ENCODE assay signal across 8 mouse cellular contexts in genomic region chr17:56475584-56476401, GRCm38 (mm10). TPM values are rescaled to one million over a fixed set of nuclear protein-coding genes. Genes with fewer than 3 reads are reported as not detected.
A peak's percentile ranks its signal among the peaks of the same experiment; 100 is the strongest.
DNase-seq lines count a peak whose midpoint lies in the region; ATAC-seq and TF ChIP-seq lines count a peak whose summit lies in the region.

No protein-coding gene starts in this region.

- no peaks in the 10 kb centered on the region for H3K36me3 ChIP-seq in liver, adult 2 months (ENCODE audit: control insufficient read depth, insufficient read depth, low read length)
- no peaks in the 10 kb centered on the region for H3K36me3 ChIP-seq in forebrain, embryonic 13.5 days (ENCODE audit: poor library complexity, severe bottlenecking)
- no peaks in the 10 kb centered on the region for H3K36me3 ChIP-seq in intestine, embryonic 16.5 days (ENCODE audit: control insufficient read depth, insufficient read depth, low read length)
- no peaks in the 10 kb centered on the region for H3K36me3 ChIP-seq in stomach, embryonic 15.5 days

- H3K9ac ChIP-seq in liver, adult 2 months (ENCODE audit: low read depth, low read length) = peak overlapping the region; percentile 39; the same call in 1 of the 2 replicates
- H3K9ac ChIP-seq in forebrain, embryonic 13.5 days = peak overlapping the region; percentile 98
- peak overlapping the region; percentile 84 for H3K9ac ChIP-seq in intestine, embryonic 16.5 days (ENCODE audit: low read depth, low read length)
- peak overlapping the region; percentile 80 for H3K9ac ChIP-seq in stomach, embryonic 15.5 days

- H3K4me2 ChIP-seq in forebrain, embryonic 13.5 days = peak overlapping the region; percentile 99
- peak overlapping the region; percentile 99 for H3K4me2 ChIP-seq in intestine, embryonic 16.5 days (ENCODE audit: low read depth, low read length)
- peak overlapping the region; percentile 98 for H3K4me2 ChIP-seq in stomach, embryonic 15.5 days

- no peak overlapping the region for H3K27ac ChIP-seq in liver, adult 2 months (replicated peaks; ENCODE audit: insufficient read depth, low read depth, low read length)
- H3K27ac ChIP-seq in bone marrow, adult 2 months (ENCODE audit: control insufficient read depth, insufficient read depth, low read depth, low read length, poor library complexity) = no peak overlapping the region
- H3K27ac ChIP-seq in forebrain, embryonic 13.5 days = peak overlapping the region; percentile 97
- peak overlapping the region; percentile 49 for H3K27ac ChIP-seq in intestine, embryonic 16.5 days (ENCODE audit: low read length)
- H3K27ac ChIP-seq in stomach, embryonic 15.5 days = peak overlapping the region; percentile 78

- peaks cover 24% of the 10 kb centered on the region; the same call in 1 of the 2 replicates for H3K27me3 ChIP-seq in liver, adult 2 months (ENCODE audit: control insufficient read depth, insufficient read depth, low read length)
- no peaks in the 10 kb centered on the region for H3K27me3 ChIP-seq in forebrain, embryonic 13.5 days
- peaks cover 33% of the 10 kb centered on the region for H3K27me3 ChIP-seq in intestine, embryonic 16.5 days (replicated peaks; ENCODE audit: control insufficient read depth, insufficient read depth, low read length)
- peaks cover 26% of the 10 kb centered on the region for H3K27me3 ChIP-seq in stomach, embryonic 15.5 days (replicated peaks)

- TF ChIP-seq POLR2A in liver, adult 2 months (IDR thresholded peaks at IDR 0.05; ENCODE audit: extremely low read depth, insufficient read depth, low read length) = no peak
- no peak for TF ChIP-seq POLR2A in bone marrow, adult 2 months (IDR thresholded peaks at IDR 0.05; ENCODE audit: borderline replicate concordance, control insufficient read depth, low read depth, low read length)

- WGBS in liver, adult 2 months = 3% methylated on average over 66 of the region's 66 CpGs
- WGBS in bone marrow, adult 2 months = under 1% methylated on average over 66 of the region's 66 CpGs
- WGBS in forebrain, embryonic 13.5 days = under 1% methylated on average over 63 of the region's 66 CpGs
- WGBS in intestine, embryonic 16.5 days = under 1% methylated on average over 66 of the region's 66 CpGs
- WGBS in stomach, embryonic 15.5 days = under 1% methylated on average over 62 of the region's 66 CpGs

- ATAC-seq in forebrain, embryonic 13.5 days = peak; percentile 31
- peak; percentile 30 for ATAC-seq in intestine, embryonic 16.5 days
- peak; percentile 6; the same call in 1 of the 2 replicates for ATAC-seq in stomach, embryonic 15.5 days (ENCODE audit: insufficient read depth, low FRiP score, low read depth)
- no peak for ATAC-seq in monocyte, adult 5-6 weeks (replicated peaks; ENCODE audit: insufficient number of reproducible peaks, low FRiP score, low TSS enrichment, poor library complexity, severe bottlenecking)

- H3K4me1 ChIP-seq in liver, adult 2 months (ENCODE audit: control insufficient read depth, insufficient read depth, low read length) = peaks cover under 1% of the 10 kb centered on the region; the same call in 1 of the 2 replicates
- no peaks in the 10 kb centered on the region; the same call in 1 of the 2 replicates for H3K4me1 ChIP-seq in bone marrow, adult 2 months (ENCODE audit: control insufficient read depth, insufficient read depth, low read length)
- peaks cover 37% of the 10 kb centered on the region for H3K4me1 ChIP-seq in forebrain, embryonic 13.5 days
- peaks cover 43% of the 10 kb centered on the region for H3K4me1 ChIP-seq in intestine, embryonic 16.5 days (ENCODE audit: control insufficient read depth, insufficient read depth, low read length)
- H3K4me1 ChIP-seq in stomach, embryonic 15.5 days = peaks cover 54% of the 10 kb centered on the region

- DNase-seq in liver, adult 2 months (ENCODE audit: extremely low read depth, low read depth, low spot score) = no peak
- no peak for DNase-seq in liver
- DNase-seq in lung, postnatal 14 days = peak; percentile 30

- H3K4me3 ChIP-seq in liver, adult 2 months (ENCODE audit: insufficient read depth, low read depth, low read length) = peak overlapping the region; percentile 49
- H3K4me3 ChIP-seq in bone marrow, adult 2 months (replicated peaks; ENCODE audit: control insufficient read depth, low read depth, low read length) = peak overlapping the region; percentile 65
- peak overlapping the region; percentile 87 for H3K4me3 ChIP-seq in forebrain, embryonic 13.5 days
- H3K4me3 ChIP-seq in intestine, embryonic 16.5 days (ENCODE audit: low read length) = peak overlapping the region; percentile 73
- H3K4me3 ChIP-seq in stomach, embryonic 15.5 days (replicated peaks) = peak overlapping the region; percentile 73

- no peak for TF ChIP-seq CTCF in liver, adult 2 months (IDR thresholded peaks at IDR 0.05; ENCODE audit: low read depth, low read length)
- TF ChIP-seq CTCF in bone marrow, adult 2 months (IDR thresholded peaks at IDR 0.05; ENCODE audit: control insufficient read depth, insufficient read depth, low read length) = no peak

- no peaks in the 10 kb centered on the region for H3K9me3 ChIP-seq in forebrain, embryonic 13.5 days (replicated peaks)
- H3K9me3 ChIP-seq in intestine, embryonic 16.5 days (ENCODE audit: control insufficient read depth, low read length) = no peaks in the 10 kb centered on the region
- no peaks in the 10 kb centered on the region for H3K9me3 ChIP-seq in stomach, embryonic 15.5 days

- H3K79me2 ChIP-seq in liver, adult 2 months (ENCODE audit: control insufficient read depth, insufficient read depth, low read length) = no peaks in the 10 kb centered on the region

RNA-seq across cellular contexts. Expression of gene Ptprs, which starts 0.5 kb away (rescaled TPM):
- 4.4 and 6.0 TPM in 2 replicates for total RNA-seq in liver, adult 2 months (2014; rRNA removed)
- polyA plus RNA-seq in liver, adult 2 months (2012; rRNA removed) = 7.5 and 10.2 TPM in 2 replicates
- polyA plus RNA-seq in bone marrow, adult 2 months (2011; ENCODE audit: insufficient read depth, insufficient read length, low replicate concordance, missing spikeins) = 23.2 and 54.0 TPM in 2 replicates
- polyA plus RNA-seq in forebrain, embryonic 13.5 days (2015; fragmentation: Nextera tagmentation; extraction: Ambion mirVana) = 276 and 292 TPM in 2 replicates
- polyA plus RNA-seq in intestine, embryonic 16.5 days (2015; fragmentation: Nextera tagmentation; extraction: Ambion mirVana) = 34.4 and 37.3 TPM in 2 replicates
- polyA plus RNA-seq in stomach, embryonic 15.5 days (2015; fragmentation: Nextera tagmentation; extraction: Ambion mirVana) = 71.8 and 81.2 TPM in 2 replicates
- total RNA-seq in monocyte, adult 5-6 weeks (2017) = 15.5 to 40.8 TPM (median 16.3 TPM) in 3 replicates

RNA-seq across cellular contexts. Expression of gene Znrf4, which starts 36.4 kb away (rescaled TPM):
- total RNA-seq in liver, adult 2 months (2014; rRNA removed) = not detected in 2 replicates
- not detected in 2 replicates for polyA plus RNA-seq in liver, adult 2 months (2012; rRNA removed)
- not detected in 2 replicates for polyA plus RNA-seq in bone marrow, adult 2 months (2011; ENCODE audit: insufficient read depth, insufficient read length, low replicate concordance, missing spikeins)
- polyA plus RNA-seq in forebrain, embryonic 13.5 days (2015; fragmentation: Nextera tagmentation; extraction: Ambion mirVana) = 0.14 TPM in 1 of 2 replicates, not detected in the other
- not detected in 2 replicates for polyA plus RNA-seq in intestine, embryonic 16.5 days (2015; fragmentation: Nextera tagmentation; extraction: Ambion mirVana)
- not detected in 2 replicates for polyA plus RNA-seq in stomach, embryonic 15.5 days (2015; fragmentation: Nextera tagmentation; extraction: Ambion mirVana)
- not detected in 3 replicates for total RNA-seq in monocyte, adult 5-6 weeks (2017)

Comparison
In these comparisons a context has a peak if more than half of its experiments do, and no peak if none do; other contexts are left out.
1. H3K27ac ChIP-seq: peak in forebrain, embryonic 13.5 days (single experiment), intestine, embryonic 16.5 days (single experiment) and stomach, embryonic 15.5 days (single experiment); none in liver, adult 2 months (single experiment) and bone marrow, adult 2 months (single experiment).
2. H3K9ac ChIP-seq: peak in every context shown above with its lines; median percentile 98 in forebrain, embryonic 13.5 days; 84 in intestine, embryonic 16.5 days; 80 in stomach, embryonic 15.5 days; 39 in liver, adult 2 months.
3. Peak in every context shown above with its lines, with median percentiles within 50 percentile points of each other: H3K4me3 ChIP-seq and H3K4me2 ChIP-seq.